In the genomic region with DNA sequence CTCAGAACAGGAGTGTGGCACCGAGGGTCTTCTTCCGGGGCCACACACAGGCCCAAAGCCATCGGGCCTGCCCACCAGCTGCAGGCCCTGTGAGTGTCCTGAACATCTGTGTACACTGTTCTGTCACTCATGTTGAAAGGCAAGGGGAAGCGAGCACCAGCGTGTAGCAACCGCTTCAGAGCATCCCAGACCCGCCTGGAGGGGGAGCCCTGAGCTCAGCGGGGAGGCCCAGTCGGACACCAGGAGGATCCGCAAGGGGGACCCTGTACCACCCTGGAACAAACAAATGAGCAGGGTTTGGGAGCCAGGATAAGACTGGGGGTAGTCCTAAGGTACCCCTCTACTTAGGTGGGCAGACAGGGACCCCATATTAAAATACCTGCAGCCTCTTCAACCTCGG, we compare ENCODE assay signal across 9 mouse cellular contexts. TPM values are rescaled to one million over a fixed set of nuclear protein-coding genes. Genes with fewer than 3 reads are reported as not detected.
A peak's percentile ranks its signal among the peaks of the same experiment; 100 is the strongest.
DNase-seq lines count a peak whose midpoint lies in the region; ATAC-seq lines count a peak whose summit lies in the region.
"Had no signal": no experiment of that assay in that cellular context is flagged by ENCODE, and none has a peak within 500 bp of the region (broad histone marks: within the 10 kb centered on the region; RNA-seq: fewer than 3 reads in every experiment).

No protein-coding gene starts in this region.

- no peaks in the 10 kb centered on the region for H3K9me3 ChIP-seq in heart, embryonic 12.5 days (replicated peaks)
- no peaks in the 10 kb centered on the region for H3K9me3 ChIP-seq in embryonic facial prominence, embryonic 11.5 days (replicated peaks; ENCODE audit: control insufficient read depth, low read length)
- H3K9me3 ChIP-seq in neural tube, embryonic 15.5 days (replicated peaks), result no peaks in the 10 kb centered on the region
- H3K9me3 ChIP-seq: limb, embryonic 13.5 days had no signal

- H3K27me3 ChIP-seq in heart, embryonic 12.5 days (replicated peaks), result peaks cover 26% of the 10 kb centered on the region; the same call in 1 of the 2 replicates
- no peaks in the 10 kb centered on the region for H3K27me3 ChIP-seq in embryonic facial prominence, embryonic 11.5 days (ENCODE audit: control insufficient read depth, insufficient read depth, low read length)
- peaks cover 8% of the 10 kb centered on the region; the same call in 1 of the 2 replicates for H3K27me3 ChIP-seq in neural tube, embryonic 15.5 days (replicated peaks)

- H3K4me3 ChIP-seq in heart, embryonic 12.5 days, result no peak overlapping the region
- no peak overlapping the region for H3K4me3 ChIP-seq in embryonic facial prominence, embryonic 11.5 days (ENCODE audit: low read depth, low read length)
- H3K4me3 ChIP-seq in neural tube, embryonic 15.5 days (replicated peaks), result no peak overlapping the region
- H3K4me3 ChIP-seq: limb, embryonic 13.5 days had no signal

- WGBS in heart, embryonic 12.5 days, result 42% methylated on average over 11 of the region's 11 CpGs
- WGBS in embryonic facial prominence, embryonic 11.5 days, result 34% methylated on average over 11 of the region's 11 CpGs
- WGBS in neural tube, embryonic 15.5 days, result 48% methylated on average over 11 of the region's 11 CpGs

- no peaks in the 10 kb centered on the region for H3K36me3 ChIP-seq in heart, embryonic 12.5 days
- H3K36me3 ChIP-seq in embryonic facial prominence, embryonic 11.5 days (replicated peaks; ENCODE audit: control insufficient read depth, insufficient read depth, low read depth, low read length), result no peaks in the 10 kb centered on the region
- H3K36me3 ChIP-seq in neural tube, embryonic 15.5 days, result 0 out of 2 replicates have a peak, but pooled peaks cover 3% of the 10 kb centered on the region
- H3K36me3 ChIP-seq: limb, embryonic 13.5 days had no signal

- DNase-seq in heart, postnatal 4 days, result peak; percentile 57
- DNase-seq in retina, postnatal 1 day, result peak; percentile 28
- no peak for DNase-seq in retina, embryonic 14.5 days (ENCODE audit: low spot score)
- DNase-seq in embryonic facial prominence, embryonic 11.5 days (ENCODE audit: low spot score), result peak; percentile 44
- peak; percentile 60 for DNase-seq in right cerebral cortex, postnatal 4 days
- DNase-seq in spleen, adult 12 weeks (ENCODE audit: low spot score), result no peak

- H3K4me1 ChIP-seq in heart, embryonic 12.5 days (replicated peaks), result peaks cover 34% of the 10 kb centered on the region
- no peaks in the 10 kb centered on the region for H3K4me1 ChIP-seq in embryonic facial prominence, embryonic 11.5 days (ENCODE audit: control insufficient read depth, insufficient read depth, low read length)
- no peaks in the 10 kb centered on the region for H3K4me1 ChIP-seq in neural tube, embryonic 15.5 days
- H3K4me1 ChIP-seq: limb, embryonic 13.5 days had no signal

- no peak overlapping the region for H3K9ac ChIP-seq in heart, embryonic 12.5 days
- no peak overlapping the region for H3K9ac ChIP-seq in embryonic facial prominence, embryonic 11.5 days (replicated peaks; ENCODE audit: low read length)
- H3K9ac ChIP-seq in neural tube, embryonic 15.5 days (replicated peaks), result no peak overlapping the region
- H3K9ac ChIP-seq: limb, embryonic 13.5 days had no signal

- ATAC-seq in heart, embryonic 12.5 days (ENCODE audit: insufficient number of reproducible peaks, low FRiP score), result no peak
- 0 out of 2 replicates have a peak, but pooled peaks have one; percentile 22 for ATAC-seq in embryonic facial prominence, embryonic 11.5 days (replicated peaks; ENCODE audit: insufficient number of reproducible peaks, low FRiP score, low TSS enrichment, low read depth)
- ATAC-seq in neural tube, embryonic 15.5 days (ENCODE audit: low FRiP score), result no peak

- H3K4me2 ChIP-seq in heart, embryonic 12.5 days, result no peak overlapping the region
- H3K4me2 ChIP-seq in embryonic facial prominence, embryonic 11.5 days (ENCODE audit: low read depth, low read length), result no peak overlapping the region
- no peak overlapping the region for H3K4me2 ChIP-seq in neural tube, embryonic 15.5 days
- H3K4me2 ChIP-seq: limb, embryonic 13.5 days had no signal

- H3K27ac ChIP-seq in heart, embryonic 12.5 days (ENCODE audit: poor library complexity, severe bottlenecking), result no peak overlapping the region
- H3K27ac ChIP-seq in embryonic facial prominence, embryonic 11.5 days (replicated peaks; ENCODE audit: low read depth, low read length), result no peak overlapping the region
- no peak overlapping the region for H3K27ac ChIP-seq in neural tube, embryonic 15.5 days (replicated peaks)
- H3K27ac ChIP-seq: limb, embryonic 13.5 days had no signal

RNA-seq across cellular contexts. Expression of gene A530016L24Rik, which starts 9.4 kb away (rescaled TPM):
- total RNA-seq in heart, postnatal 4 days (2021), result 10 to 100 TPM; 25.6 to 26.5 TPM
- polyA plus RNA-seq in heart, embryonic 12.5 days (2016; fragmentation: Nextera tagmentation; extraction: Ambion mirVana), result 6.7 and 7.4 TPM in 2 replicates
- polyA plus RNA-seq in embryonic facial prominence, embryonic 11.5 days (2014; fragmentation: Nextera tagmentation; extraction: Ambion mirVana), result not detected in 2 replicates
- 0.06 and 0.20 TPM in 2 replicates for polyA plus RNA-seq in neural tube, embryonic 15.5 days (2015; fragmentation: Nextera tagmentation; extraction: Ambion mirVana)

RNA-seq across cellular contexts. Expression of gene Tmem179, which starts 17.9 kb away (rescaled TPM):
- under 1 TPM; 0.11 to 0.12 TPM for total RNA-seq in heart, postnatal 4 days (2021)
- 0.68 and 0.88 TPM in 2 replicates for polyA plus RNA-seq in heart, embryonic 12.5 days (2016; fragmentation: Nextera tagmentation; extraction: Ambion mirVana)
- polyA plus RNA-seq in embryonic facial prominence, embryonic 11.5 days (2014; fragmentation: Nextera tagmentation; extraction: Ambion mirVana), result 1.4 and 1.9 TPM in 2 replicates
- 69.0 and 84.0 TPM in 2 replicates for polyA plus RNA-seq in neural tube, embryonic 15.5 days (2015; fragmentation: Nextera tagmentation; extraction: Ambion mirVana)

Comparison
In these comparisons a context has a peak if more than half of its experiments do, and no peak if none do; other contexts are left out.
1. DNase-seq: peak in heart, postnatal 4 days (single experiment), retina, postnatal 1 day (single experiment), embryonic facial prominence, embryonic 11.5 days (single experiment) and right cerebral cortex, postnatal 4 days (single experiment); none in retina, embryonic 14.5 days (single experiment) and spleen, adult 12 weeks (single experiment).
2. RNA of gene Tmem179, which starts 17.9 kb away (polyA plus RNA-seq): 69.0 to 84.0 TPM in neural tube, embryonic 15.5 days; 1.4 to 1.9 TPM in embryonic facial prominence, embryonic 11.5 days and 0.68 to 0.88 TPM in heart, embryonic 12.5 days; every median in the first group is over 10 times any median in the second.